Mouse (Mus musculus): ENCODE data around the gene Lats2. TPM values are rescaled to one million over a fixed set of nuclear protein-coding genes. Genes with fewer than 3 reads are reported as not detected.

The Lats2 gene
- polyA plus RNA-seq, 1 experiment from 2014 or later: 25.9 TPM

DNA sequence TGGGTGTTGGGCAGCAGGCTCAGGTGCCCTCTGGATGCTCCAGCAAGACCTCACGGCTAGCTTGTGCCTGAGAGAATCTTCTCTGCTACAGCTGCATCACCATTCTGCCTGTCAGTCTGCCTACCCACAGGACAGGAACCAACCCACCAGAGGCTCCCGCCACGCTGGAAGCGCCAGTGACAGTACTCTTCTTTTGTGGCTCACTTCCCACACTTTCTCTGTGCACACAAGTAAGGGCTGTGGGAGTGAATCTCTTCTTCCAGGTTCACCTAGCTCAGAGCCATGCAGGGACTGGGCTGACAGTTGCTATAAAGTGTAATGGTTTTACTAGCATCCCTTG, 51.5 kb downstream of the Lats2 start:
- WGBS: 88% methylated on average over 4 of the region's 4 CpGs
- Histone ChIP-seq H3K27ac (replicated peaks in 1 of 2; ENCODE audit: control insufficient read depth in 1 of 2, insufficient read depth in 1 of 2, low read depth in 2 of 2, low read length in 2 of 2) (0 out of 4 replicates have a peak overlapping the region, but pooled peaks of 1 of the 2 experiments have one; percentile 57), H3K4me3 (ENCODE audit: control insufficient read depth in 1 of 2, insufficient read depth in 1 of 2, low read depth in 1 of 2, low read length in 2 of 2) (no peak overlapping the region), H3K4me1 (ENCODE audit: control insufficient read depth in 2 of 2, insufficient read depth in 2 of 2, low read length in 2 of 2) (peaks cover 13 to 25% of the 10 kb centered on the region in 2 experiments), H3K9me3 (ENCODE audit: control insufficient read depth, low read length) (no peaks in the 10 kb centered on the region), H3K4me2 (ENCODE audit: low read length) (no peak overlapping the region), H3K9ac (ENCODE audit: low read length) (no peak overlapping the region), H3K27me3 (ENCODE audit: control insufficient read depth, insufficient read depth, low read length) (no peaks in the 10 kb centered on the region), H3K36me3 (ENCODE audit: control insufficient read depth, insufficient read depth, low read length) (peaks cover 46% of the 10 kb centered on the region)
- no peak for ATAC-seq (ENCODE audit: insufficient number of reproducible peaks, insufficient read depth, low FRiP score, low read depth)

DNA sequence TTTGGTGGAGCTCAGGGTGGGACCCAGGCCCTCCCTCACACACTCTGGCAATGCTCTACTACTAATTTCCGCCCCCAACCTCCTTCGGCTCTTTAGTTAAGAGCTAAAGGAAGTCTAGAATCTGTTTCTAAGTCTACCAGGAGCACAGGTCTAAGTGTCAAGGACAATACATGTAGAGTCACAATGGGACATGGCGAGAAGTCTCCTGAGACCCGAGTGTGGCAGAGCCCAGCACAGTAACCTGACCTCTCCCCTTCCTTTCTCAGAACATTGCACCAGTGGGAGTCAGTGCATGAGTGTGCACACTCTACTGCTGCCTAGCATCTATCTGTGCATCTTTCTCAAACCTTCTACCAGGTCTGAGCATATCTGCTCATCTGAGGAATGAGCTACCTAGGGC, 52.4 kb downstream of the Lats2 start:
- Histone ChIP-seq H3K9me3 (ENCODE audit: control insufficient read depth, low read length) (no peaks in the 10 kb centered on the region), H3K36me3 (ENCODE audit: control insufficient read depth, insufficient read depth, low read length) (peaks cover 47% of the 10 kb centered on the region), H3K4me3 (ENCODE audit: control insufficient read depth in 1 of 2, insufficient read depth in 1 of 2, low read depth in 1 of 2, low read length in 2 of 2) (no peak overlapping the region), H3K27ac (replicated peaks in 1 of 2; ENCODE audit: control insufficient read depth in 1 of 2, insufficient read depth in 1 of 2, low read depth in 2 of 2, low read length in 2 of 2) (no peak overlapping the region), H3K27me3 (ENCODE audit: control insufficient read depth, insufficient read depth, low read length) (no peaks in the 10 kb centered on the region), H3K4me2 (ENCODE audit: low read length) (no peak overlapping the region), H3K9ac (ENCODE audit: low read length) (no peak overlapping the region), H3K4me1 (ENCODE audit: control insufficient read depth in 2 of 2, insufficient read depth in 2 of 2, low read length in 2 of 2) (peaks cover 13 to 25% of the 10 kb centered on the region in 2 experiments)
- WGBS: 90% methylated on average over 4 of the region's 4 CpGs
- ATAC-seq (ENCODE audit: insufficient number of reproducible peaks, insufficient read depth, low FRiP score, low read depth): no peak

DNA sequence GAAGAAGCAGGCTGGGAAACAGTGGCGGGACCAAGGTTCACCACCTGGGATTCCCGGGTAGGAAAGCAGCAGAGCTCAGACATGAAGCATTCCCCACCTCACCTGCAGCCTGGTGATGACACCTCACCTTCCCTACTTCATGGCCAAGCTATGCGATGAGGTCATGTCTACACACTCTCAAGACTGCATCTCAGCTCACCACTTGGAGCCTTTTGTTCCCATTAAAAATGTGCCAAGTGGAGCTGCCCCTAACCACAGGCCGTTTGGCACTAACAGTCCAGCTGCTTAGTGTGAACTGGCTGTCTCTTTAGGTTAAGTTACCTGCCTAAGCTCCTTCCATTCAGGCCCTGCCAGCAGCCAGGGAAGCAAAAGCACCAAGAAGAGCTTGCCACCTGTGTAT, 53.1 kb downstream of the Lats2 start:
- Histone ChIP-seq H3K9ac (ENCODE audit: low read length) (no peak overlapping the region), H3K27ac (replicated peaks in 1 of 2; ENCODE audit: control insufficient read depth in 1 of 2, insufficient read depth in 1 of 2, low read depth in 2 of 2, low read length in 2 of 2) (no peak overlapping the region), H3K27me3 (ENCODE audit: control insufficient read depth, insufficient read depth, low read length) (no peaks in the 10 kb centered on the region), H3K9me3 (ENCODE audit: control insufficient read depth, low read length) (no peaks in the 10 kb centered on the region), H3K4me1 (ENCODE audit: control insufficient read depth in 2 of 2, insufficient read depth in 2 of 2, low read length in 2 of 2) (peaks cover 13 to 25% of the 10 kb centered on the region in 2 experiments), H3K4me3 (ENCODE audit: control insufficient read depth in 1 of 2, insufficient read depth in 1 of 2, low read depth in 1 of 2, low read length in 2 of 2) (no peak overlapping the region), H3K36me3 (ENCODE audit: control insufficient read depth, insufficient read depth, low read length) (peaks cover 53% of the 10 kb centered on the region), H3K4me2 (ENCODE audit: low read length) (no peak overlapping the region)
- no peak for ATAC-seq (ENCODE audit: insufficient number of reproducible peaks, insufficient read depth, low FRiP score, low read depth)
- 70% methylated on average over 4 of the region's 4 CpGs for WGBS

DNA sequence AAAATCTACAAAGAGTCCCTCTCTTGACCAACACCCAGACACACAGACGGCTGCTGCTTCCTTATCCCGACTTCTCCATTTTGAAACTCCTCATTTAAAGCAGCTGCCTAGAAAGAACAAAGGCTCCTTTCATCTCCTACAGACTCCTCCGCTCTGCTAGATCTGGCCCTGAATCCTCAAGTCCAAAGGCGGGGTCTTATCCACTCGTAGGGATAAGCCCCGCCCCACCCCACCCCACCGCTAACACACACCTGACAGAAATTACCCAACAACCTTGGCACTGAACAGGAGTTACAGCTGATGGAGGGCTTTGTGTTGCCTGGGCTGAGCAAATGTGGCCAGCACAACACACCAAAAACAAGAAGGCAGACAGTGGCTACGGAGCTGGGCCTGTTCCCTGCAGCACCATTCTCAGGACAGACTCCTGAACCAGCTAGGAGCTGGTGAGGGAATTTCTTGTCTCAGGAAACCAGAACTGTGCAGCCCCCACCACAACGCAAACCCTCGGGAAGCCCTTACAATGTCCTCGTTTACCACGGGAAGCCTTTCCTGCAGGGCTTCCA, 56.2 kb downstream of the Lats2 start:
- no peak overlapping the region for H3K4me3 ChIP-seq (ENCODE audit: control insufficient read depth in 1 of 2, insufficient read depth in 1 of 2, low read depth in 1 of 2, low read length in 2 of 2)
- H3K9me3 ChIP-seq (ENCODE audit: control insufficient read depth, low read length): no peaks in the 10 kb centered on the region
- ATAC-seq (ENCODE audit: insufficient number of reproducible peaks, insufficient read depth, low FRiP score, low read depth): no peak
- no peak overlapping the region for H3K9ac ChIP-seq (ENCODE audit: low read length)
- H3K27me3 ChIP-seq (ENCODE audit: control insufficient read depth, insufficient read depth, low read length): no peaks in the 10 kb centered on the region
- H3K4me1 ChIP-seq (ENCODE audit: control insufficient read depth in 2 of 2, insufficient read depth in 2 of 2, low read length in 2 of 2): no peaks in the 10 kb centered on the region; a peak in 1 of 4 replicates
- peaks cover 75% of the 10 kb centered on the region for H3K36me3 ChIP-seq (ENCODE audit: control insufficient read depth, insufficient read depth, low read length)
- 72% methylated on average over 12 of the region's 12 CpGs for WGBS
- no peak overlapping the region for H3K4me2 ChIP-seq (ENCODE audit: low read length)
- H3K27ac ChIP-seq (replicated peaks in 1 of 2; ENCODE audit: control insufficient read depth in 1 of 2, insufficient read depth in 1 of 2, low read depth in 2 of 2, low read length in 2 of 2): peak overlapping the region in 1 of 2 experiments; percentile 30; a peak in 1 of 4 replicates

DNA sequence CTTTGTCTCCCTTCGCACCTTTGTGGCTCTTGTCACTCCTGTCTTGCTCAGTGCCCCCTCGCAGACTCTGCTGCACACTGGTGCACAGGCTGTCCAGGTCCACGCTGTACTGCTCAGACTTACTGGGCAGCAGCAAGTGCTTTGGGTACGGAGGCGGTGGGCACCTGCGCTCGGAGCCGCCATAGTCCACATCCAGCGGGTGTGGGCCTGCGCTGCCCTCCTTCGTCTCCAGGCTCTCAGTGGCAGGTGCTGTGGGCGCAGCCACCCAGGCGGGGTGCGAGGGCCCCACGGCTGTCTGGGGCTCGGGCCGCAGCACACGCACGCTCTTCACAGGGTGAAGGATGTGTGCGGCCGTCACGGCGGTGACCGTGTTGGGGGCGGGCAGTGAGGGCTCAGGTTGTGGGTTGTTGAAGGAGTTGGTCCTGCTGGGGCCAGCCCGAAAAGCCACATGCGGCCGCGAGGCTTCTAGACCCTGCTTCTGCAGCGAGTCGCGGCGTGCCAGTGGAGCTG, 58.7 kb downstream of the Lats2 start:
- no peaks in the 10 kb centered on the region for H3K27me3 ChIP-seq (ENCODE audit: control insufficient read depth, insufficient read depth, low read length)
- no peaks in the 10 kb centered on the region for H3K9me3 ChIP-seq (ENCODE audit: control insufficient read depth, low read length)
- H3K27ac ChIP-seq (replicated peaks in 1 of 2; ENCODE audit: control insufficient read depth in 1 of 2, insufficient read depth in 1 of 2, low read depth in 2 of 2, low read length in 2 of 2): no peak overlapping the region
- H3K4me2 ChIP-seq (ENCODE audit: low read length): no peak overlapping the region
- no peak overlapping the region for H3K9ac ChIP-seq (ENCODE audit: low read length)
- no peak overlapping the region for H3K4me3 ChIP-seq (ENCODE audit: control insufficient read depth in 1 of 2, insufficient read depth in 1 of 2, low read depth in 1 of 2, low read length in 2 of 2)
- ATAC-seq (ENCODE audit: insufficient number of reproducible peaks, insufficient read depth, low FRiP score, low read depth): no peak
- no peaks in the 10 kb centered on the region for H3K4me1 ChIP-seq (ENCODE audit: control insufficient read depth in 2 of 2, insufficient read depth in 2 of 2, low read length in 2 of 2)
- peaks cover 82% of the 10 kb centered on the region for H3K36me3 ChIP-seq (ENCODE audit: control insufficient read depth, insufficient read depth, low read length)
- WGBS: 95% methylated on average over 33 of the region's 33 CpGs

DNA sequence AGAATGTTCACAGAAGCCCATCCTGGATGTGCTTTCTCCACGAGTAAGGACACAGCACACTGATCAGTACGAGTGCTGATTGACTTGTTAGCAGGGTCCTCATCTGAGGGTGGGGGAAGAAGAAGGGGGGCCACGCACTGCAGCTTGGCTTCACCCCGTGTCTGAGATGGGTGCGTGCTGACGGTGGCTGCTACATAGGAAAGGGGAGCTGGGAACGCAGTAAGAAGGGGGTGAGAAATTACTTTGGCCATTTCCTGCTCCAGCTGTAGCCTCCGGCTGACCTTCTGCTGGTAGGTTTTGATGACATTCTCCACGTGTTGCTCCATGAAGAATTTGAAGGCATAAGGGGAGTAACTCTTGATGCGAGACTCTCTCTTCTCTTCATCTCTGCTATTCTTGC, 59.2 kb downstream of the Lats2 start:
- Histone ChIP-seq H3K36me3 (ENCODE audit: control insufficient read depth, insufficient read depth, low read length) (peaks cover 87% of the 10 kb centered on the region), H3K27ac (replicated peaks in 1 of 2; ENCODE audit: control insufficient read depth in 1 of 2, insufficient read depth in 1 of 2, low read depth in 2 of 2, low read length in 2 of 2) (no peak overlapping the region), H3K4me1 (ENCODE audit: control insufficient read depth in 2 of 2, insufficient read depth in 2 of 2, low read length in 2 of 2) (no peaks in the 10 kb centered on the region), H3K4me2 (ENCODE audit: low read length) (no peak overlapping the region), H3K4me3 (ENCODE audit: control insufficient read depth in 1 of 2, insufficient read depth in 1 of 2, low read depth in 1 of 2, low read length in 2 of 2) (no peak overlapping the region), H3K9ac (ENCODE audit: low read length) (no peak overlapping the region), H3K27me3 (ENCODE audit: control insufficient read depth, insufficient read depth, low read length) (no peaks in the 10 kb centered on the region), H3K9me3 (ENCODE audit: control insufficient read depth, low read length) (no peaks in the 10 kb centered on the region)
- ATAC-seq (ENCODE audit: insufficient number of reproducible peaks, insufficient read depth, low FRiP score, low read depth): no peak
- 84% methylated on average over 10 of the region's 10 CpGs for WGBS

DNA sequence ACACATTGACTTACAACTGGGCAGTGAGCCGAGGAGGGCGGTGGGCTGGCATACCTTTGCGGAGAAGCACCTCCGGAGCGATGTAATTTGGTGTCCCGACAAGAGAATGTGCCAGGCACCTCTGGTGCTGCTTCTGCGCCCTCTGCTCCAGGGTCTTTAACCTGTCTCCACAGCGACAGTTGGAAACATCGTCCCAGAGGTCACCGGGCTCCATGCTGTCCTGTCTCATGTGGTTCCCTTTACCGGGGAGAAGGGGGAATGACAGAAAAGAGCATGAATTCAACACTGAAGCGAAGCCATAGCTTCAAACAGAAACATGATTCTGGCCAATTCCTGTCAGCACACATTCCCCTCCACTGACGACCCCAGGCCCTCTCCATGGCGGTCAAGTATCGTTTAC, 62.1 kb downstream of the Lats2 start:
- Histone ChIP-seq H3K4me1 (ENCODE audit: control insufficient read depth in 2 of 2, insufficient read depth in 2 of 2, low read length in 2 of 2) (no peaks in the 10 kb centered on the region), H3K9ac (ENCODE audit: low read length) (no peak overlapping the region), H3K36me3 (ENCODE audit: control insufficient read depth, insufficient read depth, low read length) (peaks cover 88% of the 10 kb centered on the region), H3K9me3 (ENCODE audit: control insufficient read depth, low read length) (no peaks in the 10 kb centered on the region), H3K4me2 (ENCODE audit: low read length) (no peak overlapping the region), H3K27me3 (ENCODE audit: control insufficient read depth, insufficient read depth, low read length) (no peaks in the 10 kb centered on the region), H3K4me3 (ENCODE audit: control insufficient read depth in 1 of 2, insufficient read depth in 1 of 2, low read depth in 1 of 2, low read length in 2 of 2) (no peak overlapping the region), H3K27ac (replicated peaks in 1 of 2; ENCODE audit: control insufficient read depth in 1 of 2, insufficient read depth in 1 of 2, low read depth in 2 of 2, low read length in 2 of 2) (no peak overlapping the region)
- no peak for ATAC-seq (ENCODE audit: insufficient number of reproducible peaks, insufficient read depth, low FRiP score, low read depth)
- 96% methylated on average over 15 of the region's 15 CpGs for WGBS

DNA sequence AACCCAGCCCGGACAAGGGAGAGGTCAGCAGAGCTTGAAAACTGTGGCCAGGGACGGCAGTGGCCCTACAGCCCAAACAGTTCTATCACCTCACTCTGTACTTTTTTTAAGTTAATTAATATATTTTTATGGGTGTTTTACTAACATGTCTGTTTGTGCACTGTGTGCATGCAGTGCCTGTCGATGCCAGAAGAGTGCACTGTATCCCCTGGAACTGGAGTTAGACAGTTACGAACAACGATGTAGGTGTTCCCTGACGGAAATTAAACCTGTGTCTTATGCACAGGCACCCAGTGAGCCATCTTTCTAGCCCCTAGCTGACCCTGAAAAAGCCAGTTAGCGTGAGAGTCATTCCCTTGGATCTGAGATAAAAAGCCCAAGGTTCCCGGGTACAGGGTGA, 62.6 kb downstream of the Lats2 start:
- H3K9me3 ChIP-seq (ENCODE audit: control insufficient read depth, low read length): no peaks in the 10 kb centered on the region
- 86% methylated on average over 8 of the region's 8 CpGs for WGBS
- no peak for ATAC-seq (ENCODE audit: insufficient number of reproducible peaks, insufficient read depth, low FRiP score, low read depth)
- H3K36me3 ChIP-seq (ENCODE audit: control insufficient read depth, insufficient read depth, low read length): peaks cover 91% of the 10 kb centered on the region
- H3K4me3 ChIP-seq (ENCODE audit: control insufficient read depth in 1 of 2, insufficient read depth in 1 of 2, low read depth in 1 of 2, low read length in 2 of 2): no peak overlapping the region
- no peak overlapping the region for H3K9ac ChIP-seq (ENCODE audit: low read length)
- H3K27ac ChIP-seq (replicated peaks in 1 of 2; ENCODE audit: control insufficient read depth in 1 of 2, insufficient read depth in 1 of 2, low read depth in 2 of 2, low read length in 2 of 2): no peak overlapping the region
- H3K4me1 ChIP-seq (ENCODE audit: control insufficient read depth in 2 of 2, insufficient read depth in 2 of 2, low read length in 2 of 2): no peaks in the 10 kb centered on the region
- no peaks in the 10 kb centered on the region for H3K27me3 ChIP-seq (ENCODE audit: control insufficient read depth, insufficient read depth, low read length)
- no peak overlapping the region for H3K4me2 ChIP-seq (ENCODE audit: low read length)
